Mouse (Mus musculus): ENCODE results near the gene Dscam.
"Not testable (repeated sequence)": the region's sequence is repeated elsewhere in the genome, so short reads cannot be mapped to it uniquely, and the experiment has no call there.

Dscam gene

GRCm38 (mm10) chr16:96888036-96888435, 282.5 kb downstream of the Dscam start:
- in situ Hi-C loops (cut with MboI, MseI): no loop called here

- in situ Hi-C loops (cut with MboI, MseI): no loop called here
These were observed 284.7 kb downstream of the Dscam start for GRCm38 (mm10) chr16:96885817-96886216.

- in situ Hi-C loops (cut with MboI, MseI): not testable (repeated sequence)
These were observed 286.0 kb downstream of the Dscam start for GRCm38 (mm10) chr16:96884590-96884989.

DNA sequence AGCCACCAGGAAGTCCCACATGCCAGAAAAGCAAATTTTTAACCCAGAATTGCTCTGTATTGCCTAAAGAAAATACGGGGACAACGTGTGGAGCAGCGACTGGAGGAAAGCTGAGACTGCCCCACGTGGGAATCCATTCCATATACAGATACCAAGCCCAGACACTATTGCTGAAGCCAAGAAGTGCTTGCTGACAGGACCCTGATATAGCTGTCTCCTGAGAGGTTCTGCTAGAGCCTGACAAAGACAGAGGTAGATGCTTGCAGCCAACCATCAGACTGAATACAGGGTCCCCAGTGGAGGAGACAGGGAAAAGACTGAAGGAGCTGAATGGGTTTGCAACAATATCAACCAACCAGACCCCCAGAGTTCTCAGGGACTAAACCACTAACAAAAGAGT, 293.3 kb downstream of the Dscam start:
- in situ Hi-C loops (cut with MboI, MseI): no loop called here

DNA sequence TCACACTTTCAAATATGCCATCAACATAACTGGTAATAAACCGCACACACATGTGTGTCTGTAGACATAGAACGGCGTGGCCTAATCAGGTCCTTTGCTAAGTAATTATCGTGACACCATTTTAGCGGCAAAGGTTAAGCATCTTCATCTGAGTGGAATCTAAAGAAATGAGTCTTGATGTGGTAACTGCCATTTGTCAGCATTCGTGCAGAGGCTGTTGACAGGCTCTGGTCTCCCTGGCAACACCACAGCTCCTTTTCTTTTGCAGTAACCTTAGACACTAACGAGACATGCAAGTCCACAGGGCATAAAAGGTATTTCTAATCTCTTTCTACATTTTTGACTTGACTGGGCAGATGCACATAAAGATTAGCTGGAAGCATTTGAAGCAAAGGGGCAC, 297.8 kb downstream of the Dscam start:
- in situ Hi-C loops (cut with MboI, MseI): no loop called here

- in situ Hi-C loops (cut with MboI, MseI): loop anchor here (10.0 kb wide), 1 partner anchor 883 kb away; no protein-coding TSS in a partner anchor
These were observed 313.0 kb downstream of the Dscam start for GRCm38 (mm10) chr16:96857571-96857970.

DNA sequence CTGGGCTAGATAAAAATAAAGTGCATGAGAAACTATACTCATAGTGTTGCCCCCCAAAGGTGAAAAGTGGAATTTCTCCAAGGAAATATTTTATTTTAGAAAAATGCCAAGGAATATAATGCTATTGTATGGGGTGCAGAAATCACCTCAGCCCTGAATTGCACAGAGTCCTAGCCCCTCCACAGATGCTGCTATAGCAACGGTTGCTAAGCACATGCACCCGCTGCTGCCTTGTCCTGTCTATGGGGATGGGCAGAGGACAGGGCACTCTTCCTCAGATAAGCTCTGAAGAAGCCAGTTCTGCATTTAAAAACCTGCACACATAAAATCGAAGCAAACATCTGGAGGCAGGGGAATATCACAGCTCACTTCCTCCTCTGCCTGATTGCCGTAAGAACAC, 315.5 kb downstream of the Dscam start:
- in situ Hi-C loops (cut with MboI, MseI): loop anchor here (10.0 kb wide), 1 partner anchor 880 kb away; no protein-coding TSS in a partner anchor

DNA sequence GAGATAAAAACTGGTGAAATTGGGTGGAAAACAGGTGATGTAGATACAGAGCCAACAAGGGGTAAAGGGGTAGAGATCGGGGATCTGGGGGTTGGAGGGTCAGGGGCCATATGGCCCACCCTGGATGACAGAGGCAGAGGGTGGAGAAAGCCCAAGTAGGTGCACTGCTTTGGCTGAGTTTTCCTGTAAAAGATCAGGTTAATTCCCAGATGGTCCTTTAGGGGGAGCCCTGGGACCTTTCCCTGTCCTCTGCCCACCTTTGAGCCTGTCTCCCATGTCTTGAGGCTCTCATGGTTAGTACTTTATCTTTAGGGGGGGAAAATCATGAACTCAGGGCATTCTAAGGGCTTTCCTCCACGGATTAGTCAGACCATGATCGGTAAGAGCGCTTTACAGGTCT, 318.2 kb downstream of the Dscam start:
- in situ Hi-C loops (cut with MboI, MseI): loop anchor here (5.0 to 10.0 kb wide), 2 partner anchors 80 to 878 kb away; no protein-coding TSS in a partner anchor

DNA sequence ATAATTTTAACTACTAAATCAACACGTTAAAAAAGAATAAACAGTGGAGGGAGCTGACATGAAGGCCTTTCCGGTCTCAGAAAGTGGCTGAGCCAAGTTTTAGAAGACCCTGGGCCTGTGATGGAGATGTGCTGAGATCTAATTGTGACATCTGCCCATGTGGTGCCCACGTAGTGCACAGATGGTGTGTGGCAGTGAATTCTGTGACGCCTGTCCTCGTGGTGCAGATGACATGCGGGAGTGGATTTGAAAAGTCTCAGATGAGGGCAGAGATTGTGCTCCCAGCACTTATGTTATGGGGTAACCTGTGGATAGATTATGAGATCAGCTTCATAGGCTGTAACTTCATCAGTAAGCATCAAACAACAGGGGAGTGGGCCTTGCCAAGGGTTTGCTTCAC, 321.6 kb downstream of the Dscam start:
- in situ Hi-C loops (cut with MboI, MseI): no loop called here

DNA sequence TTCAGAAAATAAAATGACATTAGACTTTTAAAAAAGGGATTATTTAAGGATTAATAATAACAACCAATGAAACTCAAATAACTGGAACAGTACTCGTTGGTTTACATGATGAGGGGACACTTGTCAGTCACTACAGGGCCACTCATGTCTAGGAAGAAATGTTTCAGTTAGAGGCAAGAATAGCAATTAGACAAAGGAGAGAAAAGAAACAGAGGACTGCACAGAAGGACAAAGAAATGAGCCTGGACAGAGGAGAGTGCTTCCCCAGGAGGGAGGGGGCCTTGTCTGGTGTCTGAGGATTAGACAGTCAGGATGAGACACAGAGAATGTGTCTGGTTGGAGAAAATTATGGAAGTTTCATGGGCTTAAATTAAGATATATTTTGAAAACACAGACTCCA, 324.0 kb downstream of the Dscam start:
- in situ Hi-C loops (cut with MboI, MseI): no loop called here

GRCm38 (mm10) chr16:96846113-96846512, 324.4 kb downstream of the Dscam start:
- in situ Hi-C loops (cut with MboI, MseI): no loop called here

DNA sequence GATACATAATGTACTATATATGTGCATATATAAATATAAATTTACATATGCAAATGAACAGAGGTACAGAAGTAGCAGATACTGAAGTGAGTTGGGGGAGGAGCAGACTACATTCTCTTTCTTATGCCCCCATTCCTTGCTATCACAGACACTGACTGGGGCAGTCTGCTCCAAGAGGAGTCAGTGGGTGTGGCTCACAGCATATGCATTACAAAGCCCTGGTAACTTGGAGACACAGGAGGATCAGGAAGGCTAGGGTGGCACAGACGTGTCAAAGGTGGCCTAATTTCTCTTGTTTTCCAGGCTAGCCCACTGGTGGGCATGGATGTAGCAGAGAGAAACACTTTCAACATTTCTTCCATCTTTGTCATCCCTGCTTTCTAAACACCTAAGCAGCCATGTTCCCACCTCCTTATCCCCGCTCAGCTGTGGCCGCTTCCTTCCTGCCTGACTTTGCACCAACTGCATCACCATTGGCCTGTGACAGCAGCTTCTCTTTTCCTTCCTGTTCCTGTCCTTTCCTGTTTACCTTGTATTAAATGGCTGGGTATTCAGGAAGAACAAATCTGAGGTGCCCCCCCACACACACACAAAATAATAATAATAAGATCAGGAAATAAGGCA, 325.0 kb downstream of the Dscam start:
- in situ Hi-C loops (cut with MboI, MseI): no loop called here

- in situ Hi-C loops (cut with MboI, MseI): no loop called here
These were observed 326.7 kb downstream of the Dscam start for GRCm38 (mm10) chr16:96843691-96844400.

DNA sequence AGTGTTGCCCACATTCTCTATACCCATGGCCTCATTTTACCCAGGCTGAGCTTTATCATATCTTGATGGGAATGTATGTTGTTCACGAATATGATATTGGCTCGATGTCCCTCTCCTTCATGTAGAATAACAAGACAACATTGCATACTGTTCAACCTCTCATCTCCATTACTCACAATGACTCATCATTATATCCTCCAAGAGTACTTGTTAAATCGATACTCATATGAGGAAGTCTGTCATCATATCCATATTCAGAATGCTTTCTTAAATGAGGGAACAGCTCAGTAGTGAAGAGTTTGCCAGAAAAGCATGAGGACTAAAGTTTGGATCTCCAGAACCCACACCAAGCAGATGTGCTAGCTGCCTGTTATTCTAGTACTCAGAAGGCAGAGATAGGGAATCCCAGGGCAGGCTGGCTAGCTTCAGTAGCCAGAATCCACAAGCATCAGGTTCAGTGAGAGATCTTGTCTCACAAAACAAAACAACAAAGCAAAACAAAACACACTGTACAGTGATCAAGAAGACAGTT, 327.7 kb downstream of the Dscam start:
- in situ Hi-C loops (cut with MboI, MseI): no loop called here

- in situ Hi-C loops (cut with MboI, MseI): loop anchor here (10.0 kb wide), 1 partner anchor 715 kb away; no protein-coding TSS in a partner anchor
These were observed 350.9 kb downstream of the Dscam start for GRCm38 (mm10) chr16:96819649-96820048.

- in situ Hi-C loops (cut with MboI, MseI): no loop called here
These were observed 364.3 kb downstream of the Dscam start for GRCm38 (mm10) chr16:96806298-96806697.

DNA sequence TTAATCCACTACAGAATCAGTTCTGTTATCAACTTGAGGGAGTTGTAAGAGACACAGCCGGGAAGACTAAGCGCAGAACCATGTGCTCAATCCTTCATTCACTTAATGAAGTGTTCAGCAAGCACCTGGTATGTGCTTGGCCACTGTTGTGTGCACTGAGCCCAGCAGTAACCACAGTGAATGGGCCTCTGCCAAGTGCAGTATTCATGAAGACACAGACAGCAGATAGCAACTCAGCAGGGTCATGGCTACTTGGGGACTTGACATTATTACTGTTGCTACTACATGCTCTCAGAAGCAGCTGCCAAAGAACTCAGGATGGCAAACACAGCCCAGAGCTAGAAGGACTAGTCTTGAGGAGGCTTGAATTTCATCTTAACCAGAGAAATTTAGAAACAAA, 367.9 kb downstream of the Dscam start:
- in situ Hi-C loops (cut with MboI, MseI): no loop called here

- in situ Hi-C loops (cut with MboI, MseI): no loop called here
These were observed 368.8 kb downstream of the Dscam start for GRCm38 (mm10) chr16:96801650-96802237.

- in situ Hi-C loops (cut with MboI, MseI): no loop called here
These were observed 375.1 kb downstream of the Dscam start for GRCm38 (mm10) chr16:96795431-96795830.

- in situ Hi-C loops (cut with MboI, MseI): no loop called here
These were observed 379.2 kb downstream of the Dscam start for GRCm38 (mm10) chr16:96791307-96791706.

- in situ Hi-C loops (cut with MboI, MseI): no loop called here
These were observed 382.3 kb downstream of the Dscam start for GRCm38 (mm10) chr16:96788286-96788685.

DNA sequence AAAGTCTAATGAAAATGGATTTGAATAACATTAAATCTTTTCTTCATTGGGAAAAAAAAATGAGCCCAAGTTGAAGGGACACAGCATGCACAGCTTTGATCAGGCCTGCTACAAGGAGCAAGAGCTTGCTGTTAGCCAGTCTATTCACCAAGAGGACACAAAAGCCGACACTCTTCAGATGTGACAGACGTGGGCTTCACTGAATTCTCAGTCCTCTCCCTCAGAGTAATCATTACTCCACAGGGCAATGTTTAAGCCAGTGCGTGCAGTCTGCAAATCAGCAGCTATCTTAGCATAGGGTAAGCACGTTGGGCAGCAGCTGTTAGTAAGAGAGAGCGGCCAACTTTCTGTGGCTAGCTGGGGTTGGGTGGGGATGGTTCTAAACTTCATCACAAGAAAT, 391.5 kb downstream of the Dscam start:
- in situ Hi-C loops (cut with MboI, MseI): no loop called here

Measured in regulatory T cell (primary cell).